Mouse (Mus musculus) stomach, postnatal 0 days (tissue): Measurements from ENCODE around the gene Olfr740. TPM values are rescaled to one million over a fixed set of nuclear protein-coding genes. Genes with fewer than 3 reads are reported as not detected.

Experiments used
- ATAC-seq: fragments of 200-750 bp; cut with Nextera tagmentation; 2 replicates; pipeline ENCODE4 v1.8.0; 2017; ENCODE audit not compliant: low FRiP score, low TSS enrichment
- DNase-seq: peaks from one replicate; pipeline ENCODE4 v3.0.0-alpha.2; 2016; ENCODE audit warnings: low spot score
- H3K27ac ChIP-seq: fragments of 300-500 bp; sonication (generic); replicated peaks from 2 replicates; pipeline ENCODE4 v1.5.1; 2014; ENCODE audit warnings: mild to moderate bottlenecking, control low read depth
- H3K27me3 ChIP-seq: fragments of 300-500 bp; sonication (generic); 2 replicates; pipeline ENCODE4 v1.6.1; 2014; ENCODE audit warnings: low read length; ENCODE audit not compliant: control insufficient read depth, insufficient read depth
- H3K36me3 ChIP-seq: fragments of 300-500 bp; sonication (generic); 2 replicates; pipeline ENCODE4 v1.6.1; 2014; ENCODE audit warnings: low read length, mixed read lengths; ENCODE audit not compliant: control insufficient read depth, insufficient read depth
- H3K4me1 ChIP-seq: fragments of 300-500 bp; sonication (generic); replicated peaks from 2 replicates; pipeline ENCODE4 v1.6.1; 2014; ENCODE audit warnings: antibody characterized with exemption; ENCODE audit not compliant: control insufficient read depth, insufficient read depth
- H3K4me2 ChIP-seq: fragments of 300-500 bp; sonication (generic); replicated peaks from 2 replicates; pipeline ENCODE4 v1.6.1; 2014; ENCODE audit warnings: low read depth, mild to moderate bottlenecking, control low read depth, moderate library complexity
- H3K4me3 ChIP-seq: fragments of 300-500 bp; sonication (generic); 2 replicates; pipeline ENCODE4 v1.5.1; 2014; ENCODE audit warnings: low read depth, low read length, control low read depth
- H3K9ac ChIP-seq: fragments of 300-500 bp; sonication (generic); 2 replicates; pipeline ENCODE4 v1.6.1; 2014; ENCODE audit warnings: mild to moderate bottlenecking, low read length, control low read depth, mixed read lengths
- H3K9me3 ChIP-seq: fragments of 300-500 bp; sonication (generic); 2 replicates; pipeline ENCODE4 v1.6.1; 2016; ENCODE audit warnings: low read length; ENCODE audit not compliant: control insufficient read depth
- CTCF ChIP-seq: IDR thresholded peaks from 2 replicates; pipeline ENCODE4 v1.5.1; 2016; ENCODE audit warnings: antibody characterized with exemption, low read depth, mild to moderate bottlenecking, moderate library complexity
- EP300 ChIP-seq: optimal IDR thresholded peaks from 2 replicates; pipeline ENCODE3; 2016; ENCODE audit warnings: antibody characterized with exemption
- WGBS: fragments of 180-500 bp; shearing (Covaris S2); extraction: QIAGEN DNeasy Blood & Tissue Kit; methylation state at CpG from one replicate; pipeline ENCODE4 v1.1.7; 2014; 5-methylcytosine and 5-hydroxymethylcytosine counted together
- polyA plus RNA-seq: library from polyadenylated mRNA; unstranded; fragments of >200 nt; fragmentation: Nextera tagmentation; extraction: Ambion mirVana; gene quantifications from 2 replicates; pipeline ENCODE4 v1.2.1, GENCODE M21; 2015

Gene Olfr740
- polyA plus RNA-seq = 0.02 TPM in 1 of 2 replicates, not detected in the other

DNA sequence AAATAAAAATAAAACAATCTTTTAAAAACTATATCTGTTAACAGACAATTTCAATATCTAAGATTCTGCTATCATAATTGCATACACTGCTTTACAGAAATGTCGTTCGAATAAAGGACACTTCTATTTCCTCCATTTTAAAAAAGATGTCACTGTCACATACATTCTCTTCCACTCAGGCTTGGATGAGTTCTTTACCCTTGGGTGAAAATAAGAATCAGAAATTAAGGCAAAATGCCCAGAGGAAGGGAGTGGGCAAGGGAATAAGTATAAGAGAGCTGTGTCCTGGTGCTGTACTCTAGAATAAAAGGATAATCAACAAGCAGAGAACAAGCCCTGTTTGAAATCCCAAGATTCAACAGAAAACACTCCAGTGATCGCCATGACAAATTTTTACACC is at the start of gene Olfr740:
Olfr740 (plus strand) TSS at position 301 of the 400 bp plus-strand sequence.
- no peak for TF ChIP-seq CTCF
- TF ChIP-seq EP300 = no peak
- Histone ChIP-seq H3K9ac (no peak within 1 kb of the TSS), H3K4me1 (no peaks in the 10 kb centered on the region), H3K4me3 (no peak within 1 kb of the TSS), H3K9me3 (no peaks in the 10 kb centered on the region), H3K27me3 (no peaks in the 10 kb centered on the region), H3K4me2 (no peak within 1 kb of the TSS), H3K36me3 (no peaks in the 10 kb centered on the region), H3K27ac (no peak within 1 kb of the TSS)
- DNase-seq (no peak), ATAC-seq (no peak)
- 80% methylated on average over 3 of the region's 3 CpGs for WGBS

DNA sequence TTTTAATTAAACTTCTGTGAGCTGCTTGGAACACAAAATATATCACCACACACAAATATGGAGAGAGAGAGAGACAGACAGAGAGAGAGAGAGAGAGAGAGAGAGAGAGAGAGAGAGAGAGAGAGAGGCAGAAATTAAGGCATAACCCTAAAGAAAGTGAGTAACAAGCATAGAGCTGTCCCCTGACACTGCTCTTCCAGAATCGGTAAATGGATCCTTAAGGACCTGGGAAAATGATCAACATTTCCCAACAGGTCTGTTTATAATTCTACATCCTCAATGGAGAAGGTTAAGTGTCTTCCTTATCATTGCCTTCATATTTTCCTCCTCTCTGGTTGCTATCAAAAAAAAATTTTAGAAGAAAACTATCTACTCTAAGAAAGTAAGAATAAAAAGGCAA is 38.1 kb upstream of the Olfr740 start, which contains the start of gene Olfr738:
Olfr738 (plus strand) TSS at position 301 of the 400 bp plus-strand sequence.
- Histone ChIP-seq H3K4me2 (no peak within 1 kb of the TSS), H3K4me1 (no peaks in the 10 kb centered on the region), H3K9me3 (no peaks in the 10 kb centered on the region), H3K27ac (no peak within 1 kb of the TSS), H3K4me3 (no peak within 1 kb of the TSS), H3K36me3 (no peaks in the 10 kb centered on the region), H3K9ac (no peak within 1 kb of the TSS), H3K27me3 (no peaks in the 10 kb centered on the region)
- no peak for TF ChIP-seq CTCF
- TF ChIP-seq EP300 = no peak
- WGBS = 88% methylated on average over 1 of the region's 1 CpGs
- ATAC-seq (no peak), DNase-seq (no peak)

GRCm38 (mm10) chr14:50418326-50418725 is 27.0 kb upstream of the Olfr740 start, which contains the start of gene Olfr739:
Gene Olfr739 (plus strand): TSS chr14:50418626.
- no peaks in the 10 kb centered on the region for H3K4me1 ChIP-seq
- ATAC-seq = no peak
- H3K27me3 ChIP-seq = no peaks in the 10 kb centered on the region
- no peaks in the 10 kb centered on the region for H3K9me3 ChIP-seq
- no peak within 1 kb of the TSS for H3K4me2 ChIP-seq
- H3K9ac ChIP-seq = no peak within 1 kb of the TSS
- TF ChIP-seq EP300 (no peak), CTCF (no peak)
- H3K27ac ChIP-seq = no peak within 1 kb of the TSS
- WGBS = 46% methylated on average over 2 of the region's 2 CpGs
- no peak within 1 kb of the TSS for H3K4me3 ChIP-seq
- no peaks in the 10 kb centered on the region for H3K36me3 ChIP-seq
- DNase-seq = no peak

- H3K27ac ChIP-seq = no peak within 1 kb of the TSS
- H3K4me3 ChIP-seq = no peak within 1 kb of the TSS
- ATAC-seq = no peak
- WGBS = 74% methylated on average over 2 of the region's 2 CpGs
- H3K36me3 ChIP-seq = no peaks in the 10 kb centered on the region
- no peak within 1 kb of the TSS for H3K9ac ChIP-seq
- no peaks in the 10 kb centered on the region for H3K4me1 ChIP-seq
- no peak for TF ChIP-seq EP300
- TF ChIP-seq CTCF = no peak
- no peak within 1 kb of the TSS for H3K4me2 ChIP-seq
- H3K27me3 ChIP-seq = no peaks in the 10 kb centered on the region
- DNase-seq = no peak
- no peaks in the 10 kb centered on the region for H3K9me3 ChIP-seq
Observed at GRCm38 (mm10) chr14:50472438-50472837, 27.1 kb downstream of the Olfr740 start, which contains the start of gene Olfr741. Gene Olfr741 (plus strand): TSS chr14:50472738.

GRCm38 (mm10) chr14:50478406-50478805 is 33.1 kb downstream of the Olfr740 start:
- ATAC-seq (no peak), DNase-seq (no peak)
- no peak for TF ChIP-seq EP300
- no peak for TF ChIP-seq CTCF
- no peaks in the 10 kb centered on the region for H3K27me3 ChIP-seq
- no peaks in the 10 kb centered on the region for H3K9me3 ChIP-seq
- no peak overlapping the region for H3K9ac ChIP-seq
- no peaks in the 10 kb centered on the region for H3K36me3 ChIP-seq
- no peaks in the 10 kb centered on the region for H3K4me1 ChIP-seq
- no peak overlapping the region for H3K27ac ChIP-seq
- H3K4me2 ChIP-seq = no peak overlapping the region
- 66% methylated on average over 2 of the region's 2 CpGs for WGBS
- no peak overlapping the region for H3K4me3 ChIP-seq

DNA sequence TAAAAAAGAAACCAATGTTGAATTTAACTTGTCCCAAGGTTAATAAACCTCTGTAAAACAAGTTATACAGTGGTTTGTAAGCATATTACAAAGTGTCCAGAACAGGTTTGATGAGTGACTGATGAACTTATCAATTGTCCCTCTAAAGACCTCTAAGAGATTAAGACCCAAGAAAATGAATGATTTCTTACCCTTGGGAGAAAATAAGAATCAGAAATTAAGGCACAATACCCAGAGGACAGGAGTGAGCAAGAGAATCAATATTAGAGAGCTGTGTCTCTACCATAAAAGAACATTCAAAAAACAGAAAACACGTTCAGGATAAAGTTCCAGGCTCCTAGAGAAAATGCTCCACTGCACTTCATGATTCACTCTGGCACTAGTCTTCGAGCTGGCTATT is 58.0 kb downstream of the Olfr740 start, which contains the start of gene Olfr742:
Olfr742 (plus strand) TSS at position 301 of the 400 bp plus-strand sequence.
- Histone ChIP-seq H3K4me3 (no peak within 1 kb of the TSS), H3K9ac (no peak within 1 kb of the TSS), H3K9me3 (no peaks in the 10 kb centered on the region), H3K4me1 (no peaks in the 10 kb centered on the region), H3K36me3 (no peaks in the 10 kb centered on the region), H3K27ac (no peak within 1 kb of the TSS), H3K27me3 (no peaks in the 10 kb centered on the region), H3K4me2 (no peak within 1 kb of the TSS)
- 49% methylated on average over 2 of the region's 2 CpGs for WGBS
- DNase-seq (no peak), ATAC-seq (no peak)
- TF ChIP-seq EP300 = no peak
- no peak for TF ChIP-seq CTCF

Other genes with a start within 250 kb of the Olfr740 start
- not detected in 2 replicates for gene Olfr731, start 203.7 kb upstream of the Olfr740 start, polyA plus RNA-seq
- not detected in 2 replicates for gene Olfr732, start 161.3 kb upstream of the Olfr740 start, polyA plus RNA-seq
- not detected in 2 replicates for gene Olfr733, start 144.0 kb upstream of the Olfr740 start, polyA plus RNA-seq
- gene Olfr734, start 118.8 kb upstream of the Olfr740 start, polyA plus RNA-seq = not detected in 2 replicates
- not detected in 2 replicates for gene Olfr735, start 96.7 kb upstream of the Olfr740 start, polyA plus RNA-seq
- gene Tlr11, start 87.6 kb upstream of the Olfr740 start, polyA plus RNA-seq = 0.04 TPM in 1 of 2 replicates, not detected in the other
- gene Olfr736, start 64.4 kb upstream of the Olfr740 start, polyA plus RNA-seq = not detected in 2 replicates
- gene Olfr738, start 38.0 kb upstream of the Olfr740 start, polyA plus RNA-seq = not detected in 2 replicates
- not detected in 2 replicates for gene Olfr739, start 26.9 kb upstream of the Olfr740 start, polyA plus RNA-seq
- gene Olfr741, start 27.2 kb downstream of the Olfr740 start, polyA plus RNA-seq = 0.02 TPM in 1 of 2 replicates, not detected in the other
- not detected in 2 replicates for gene Olfr742, start 58.1 kb downstream of the Olfr740 start, polyA plus RNA-seq
- gene Olfr743, start 76.3 kb downstream of the Olfr740 start, polyA plus RNA-seq = not detected in 2 replicates
- gene Olfr744, start 169.3 kb downstream of the Olfr740 start, polyA plus RNA-seq = not detected in 2 replicates
- gene Olfr745, start 193.8 kb downstream of the Olfr740 start, polyA plus RNA-seq = 0.08 TPM in 1 of 2 replicates, not detected in the other
- gene Olfr746, start 201.5 kb downstream of the Olfr740 start, polyA plus RNA-seq = not detected in 2 replicates
- not detected in 2 replicates for gene Olfr747, start 247.7 kb downstream of the Olfr740 start, polyA plus RNA-seq